Mouse (Mus musculus): ENCODE results near the gene Ranbp1.
"Not testable (repeated sequence)": the region's sequence is repeated elsewhere in the genome, so short reads cannot be mapped to it uniquely, and the experiment has no call there.

Ranbp1 gene

DNA sequence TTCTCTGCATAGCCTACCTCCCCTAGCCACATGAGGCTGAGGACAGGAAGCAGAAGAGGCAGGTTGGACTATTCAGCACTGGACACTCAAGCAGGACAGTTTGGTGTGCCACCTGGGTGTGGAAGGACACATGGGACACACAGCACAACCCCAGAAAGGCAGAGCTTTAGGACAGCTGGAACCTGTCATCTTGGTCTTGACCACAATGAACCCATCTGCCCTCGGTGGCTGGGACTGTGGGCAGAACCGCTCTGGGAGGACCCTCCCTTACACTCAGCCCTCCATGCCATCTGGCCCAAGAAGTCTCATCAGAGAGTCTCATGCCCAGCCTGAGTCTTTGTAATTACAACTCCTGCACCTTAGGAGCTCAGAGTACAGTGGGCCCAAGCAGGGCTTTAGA is 48.5 kb downstream of the Ranbp1 start:
- no peak for DNase-seq

DNA sequence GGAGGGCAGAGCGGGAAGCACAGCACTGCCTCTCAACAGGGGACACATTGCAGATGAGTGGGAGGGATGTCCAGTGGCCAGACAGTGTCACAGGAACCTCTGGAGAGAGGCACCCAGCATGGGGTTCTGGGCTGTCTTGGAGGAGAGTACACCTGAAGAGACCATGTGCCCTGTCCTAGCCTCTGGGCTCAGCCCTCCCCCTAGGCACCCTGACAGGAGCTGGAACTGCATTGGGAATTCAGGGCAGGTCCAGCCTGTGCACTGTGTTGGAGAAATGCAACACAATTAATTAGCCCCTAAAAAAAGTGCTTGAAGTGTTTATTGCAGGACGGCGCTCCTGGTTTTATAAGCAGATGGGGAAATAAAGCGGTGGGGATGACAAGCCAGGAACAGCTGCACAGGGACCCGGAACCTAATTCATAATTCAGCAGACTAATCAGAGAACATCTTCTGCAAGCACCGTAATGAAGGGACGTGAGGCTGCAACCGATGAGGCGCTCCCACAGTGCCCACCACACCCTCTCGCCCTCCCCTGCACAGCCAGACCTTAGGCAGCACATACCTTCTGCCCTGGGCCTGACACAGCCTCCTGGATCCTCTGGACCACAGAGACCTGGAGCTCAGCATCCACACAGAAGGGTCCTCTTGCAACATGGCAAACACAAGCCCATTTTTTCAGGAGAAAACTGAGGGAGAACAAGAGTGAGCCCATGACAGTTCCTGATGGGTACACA is 50.0 kb downstream of the Ranbp1 start:
- no peak for DNase-seq

DNA sequence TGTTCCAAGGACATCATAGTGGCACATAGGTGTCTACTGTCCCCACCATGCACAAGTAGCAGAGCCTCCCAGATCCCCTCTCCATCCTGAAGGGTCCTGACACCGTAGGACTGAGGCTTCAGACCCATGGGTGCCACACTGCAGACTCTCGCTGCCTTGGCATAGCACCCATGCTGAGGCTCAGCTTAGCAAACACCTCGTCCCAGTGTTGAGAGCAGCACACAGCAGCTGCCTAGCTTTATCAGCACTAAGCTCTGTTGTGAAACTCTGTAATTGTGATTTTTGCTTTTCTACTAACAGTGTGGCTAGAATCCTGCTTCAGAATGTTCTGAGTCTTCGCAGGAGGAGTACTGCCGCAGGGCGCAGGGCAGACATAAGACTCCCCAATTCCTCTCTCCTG is 50.7 kb downstream of the Ranbp1 start:
- no peak for DNase-seq

DNA sequence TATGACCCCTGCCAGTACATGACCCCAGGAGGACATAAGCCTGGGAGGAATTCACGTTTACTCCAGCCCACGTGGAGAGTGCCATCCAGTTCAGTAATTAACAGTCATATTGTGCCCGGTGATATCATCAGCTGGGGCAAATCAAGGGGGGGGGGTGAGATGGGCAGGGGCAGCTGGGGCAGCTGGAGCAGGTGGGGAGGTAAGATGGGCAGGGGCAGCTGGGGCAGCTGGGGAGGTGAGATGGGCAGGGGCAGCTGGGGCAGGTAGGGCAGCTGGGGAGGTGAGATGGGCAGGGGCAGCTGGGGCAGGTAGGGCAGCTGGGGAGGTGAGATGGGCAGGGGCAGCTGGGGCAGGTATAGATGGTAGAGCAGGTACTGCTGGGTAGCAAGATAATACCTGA is 53.0 kb downstream of the Ranbp1 start:
- not testable (repeated sequence) for DNase-seq

DNA sequence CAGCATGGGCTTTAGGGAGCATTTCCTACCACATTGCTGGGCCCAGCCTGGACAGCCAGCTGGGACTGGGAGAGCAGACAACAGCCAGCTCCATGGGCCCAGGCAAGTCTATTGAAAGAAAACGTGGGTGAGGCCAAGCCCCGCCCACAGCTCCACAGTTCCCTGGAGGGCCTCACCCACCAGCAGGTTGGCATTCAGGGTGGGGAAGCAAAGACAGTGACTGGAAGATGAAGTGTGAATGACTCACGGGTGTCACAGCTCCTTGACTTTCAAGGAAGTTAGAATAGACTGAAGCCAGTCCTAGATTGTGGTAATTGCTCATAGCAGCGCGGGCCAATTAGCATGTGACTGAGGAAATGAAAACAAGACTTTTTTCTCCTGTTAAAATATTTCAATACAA is 53.5 kb downstream of the Ranbp1 start:
- DNase-seq = peak in 1 of 2 experiments; percentile 17

DNA sequence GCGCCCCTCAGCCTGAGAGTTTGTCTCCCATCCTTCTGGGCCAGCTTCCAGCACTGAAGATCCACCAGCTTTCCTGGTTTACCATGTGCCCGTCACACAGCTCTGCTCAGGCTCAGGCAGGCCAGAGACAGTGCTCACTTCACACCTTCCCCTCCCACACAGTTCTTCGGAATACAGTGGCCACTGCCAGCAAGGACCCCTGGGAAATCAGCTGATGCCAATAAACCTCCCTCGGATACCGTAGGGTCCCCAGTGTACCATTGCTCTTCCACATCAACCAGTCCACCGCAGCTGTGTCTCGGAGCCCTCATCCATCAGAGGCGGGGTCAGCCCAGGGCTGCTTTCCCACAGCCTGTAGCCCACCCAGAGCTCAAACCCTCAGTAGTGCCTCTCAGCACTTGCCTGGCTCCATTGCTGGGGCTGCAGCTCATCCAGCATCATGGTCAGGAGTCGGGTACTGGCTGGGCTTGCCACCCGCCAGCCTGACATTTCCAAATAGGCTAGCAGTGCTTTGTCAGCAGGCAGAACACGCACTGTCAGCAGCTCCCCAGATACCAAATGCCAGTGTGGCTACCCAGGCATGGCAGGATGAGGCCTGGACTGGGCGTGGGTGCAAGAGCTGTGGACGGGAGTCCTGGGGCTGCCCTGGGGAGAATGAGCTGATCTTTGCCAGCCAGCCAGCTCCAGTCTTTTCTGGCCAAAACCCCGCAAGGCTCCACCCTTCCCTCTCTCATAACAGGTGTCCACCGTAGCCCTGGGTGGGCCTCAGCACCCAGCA is 54.1 kb downstream of the Ranbp1 start:
- DNase-seq = no peak

DNA sequence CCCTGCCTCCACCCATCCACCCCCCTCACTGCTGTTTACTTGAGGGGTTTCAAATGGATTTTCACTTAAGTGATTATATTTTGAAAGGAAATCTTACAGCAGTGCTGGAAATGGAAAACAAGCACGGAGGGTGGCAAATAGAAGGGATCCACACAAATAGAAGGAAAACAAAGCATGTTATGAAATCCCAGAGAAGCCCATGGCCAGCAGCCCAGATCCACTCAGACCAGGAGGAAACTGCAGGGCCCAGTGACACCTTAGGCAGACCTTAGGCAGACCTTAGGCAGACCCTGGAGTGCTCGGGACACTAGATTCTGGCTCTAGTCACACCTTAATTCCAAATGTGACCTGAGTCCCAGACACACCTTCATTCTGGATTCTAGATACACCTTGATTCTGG is 57.5 kb downstream of the Ranbp1 start:
- no peak for DNase-seq
